Mouse (Mus musculus) megakaryocyte, embryonic 14.5 days (primary cell): ENCODE measurements around the gene Tent5b.

Experiments used
- FLI1 ChIP-seq: IDR thresholded peaks from 2 replicates; pipeline ENCODE4 v1.6.1; 2012; ENCODE audit warnings: low read length, inconsistent platforms, mixed read lengths
- GATA1 ChIP-seq: IDR thresholded peaks from 3 replicates; pipeline ENCODE4 v1.6.1; 2012; ENCODE audit warnings: mixed read lengths, low read length, inconsistent platforms, borderline replicate concordance

GRCm38 (mm10) chr4:133498160-133498724 lies 18.3 kb downstream of the Tent5b start, which contains the start of gene Trnp1:
- TF ChIP-seq GATA1 (no peak), FLI1 (no peak)
